Mouse (Mus musculus) intestine, embryonic 15.5 days (tissue): Measurements from ENCODE around the gene Fam183b. TPM values are rescaled to one million over a fixed set of nuclear protein-coding genes. Genes with fewer than 3 reads are reported as not detected.
"Not testable (repeated sequence)": the region's sequence is repeated elsewhere in the genome, so short reads cannot be mapped to it uniquely, and the experiment has no call there.

ENCODE experiments used
- ATAC-seq: fragments of 200-750 bp; cut with Nextera tagmentation; 2 replicates; pipeline ENCODE4 v1.8.0; 2017; ENCODE audit warnings: moderate TSS enrichment, moderate library complexity
- H3K27ac ChIP-seq: fragments of 300-500 bp; sonication (generic); 2 replicates; pipeline ENCODE4 v1.5.1; 2015; ENCODE audit warnings: mild to moderate bottlenecking, inconsistent platforms
- H3K27me3 ChIP-seq: fragments of 300-500 bp; sonication (generic); replicated peaks from 2 replicates; pipeline ENCODE4 v1.6.1; 2015; ENCODE audit warnings: inconsistent platforms
- H3K36me3 ChIP-seq: fragments of 300-500 bp; sonication (generic); 2 replicates; pipeline ENCODE4 v1.6.1; 2015; ENCODE audit warnings: inconsistent platforms
- H3K4me1 ChIP-seq: fragments of 300-500 bp; sonication (generic); replicated peaks from 2 replicates; pipeline ENCODE4 v1.6.1; 2015; ENCODE audit warnings: inconsistent platforms
- H3K4me2 ChIP-seq: fragments of 300-500 bp; sonication (generic); replicated peaks from 2 replicates; pipeline ENCODE4 v1.6.1; 2015; ENCODE audit warnings: mild to moderate bottlenecking, inconsistent platforms
- H3K4me3 ChIP-seq: fragments of 300-500 bp; sonication (generic); replicated peaks from 2 replicates; pipeline ENCODE4 v1.5.1; 2015; ENCODE audit warnings: inconsistent platforms
- H3K9ac ChIP-seq: fragments of 300-500 bp; sonication (generic); 2 replicates; pipeline ENCODE4 v1.6.1; 2015; ENCODE audit warnings: inconsistent platforms
- H3K9me3 ChIP-seq: fragments of 300-500 bp; sonication (generic); 2 replicates; pipeline ENCODE4 v1.6.1; 2016; ENCODE audit warnings: inconsistent platforms
- WGBS: fragments of 180-500 bp; shearing (Covaris S2); methylation state at CpG from one replicate; pipeline ENCODE4 v1.1.7; 2015; 5-methylcytosine and 5-hydroxymethylcytosine counted together
- polyA plus RNA-seq: library from polyadenylated mRNA; unstranded; fragments of >200 nt; fragmentation: Nextera tagmentation; extraction: Ambion mirVana; gene quantifications from 2 replicates; pipeline ENCODE4 v1.2.1, GENCODE M21; 2015

Fam183b gene
- polyA plus RNA-seq, 1 experiment from 2014 or later = 17.2 TPM

DNA sequence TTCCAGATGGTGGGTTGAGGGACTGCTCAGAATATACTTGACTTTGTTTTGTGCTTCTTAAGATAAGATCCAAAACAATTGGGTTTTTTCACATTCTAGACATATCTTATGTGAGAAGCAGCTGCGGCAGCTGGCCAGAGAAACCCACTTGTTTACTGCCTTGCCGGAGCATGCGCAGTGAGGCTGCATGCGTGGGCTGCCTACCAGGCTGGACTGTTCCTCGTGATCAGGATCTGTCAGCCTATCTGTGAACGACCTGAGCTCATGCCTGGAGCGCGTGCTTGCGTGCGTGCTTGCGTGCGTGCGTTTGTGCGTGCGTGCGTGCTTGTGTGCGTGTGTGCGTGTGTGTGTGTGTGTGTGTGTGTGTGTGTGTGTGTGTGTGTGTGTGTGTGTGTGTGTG lies 50.7 kb downstream of the Fam183b start:
- H3K27ac ChIP-seq, H3K4me3 ChIP-seq: not testable (repeated sequence)

More for the DNA sequence above, 50.7 kb downstream of the Fam183b start:
- H3K36me3 ChIP-seq, ATAC-seq, H3K9ac ChIP-seq, H3K27me3 ChIP-seq, H3K4me2 ChIP-seq, H3K9me3 ChIP-seq, H3K4me1 ChIP-seq: not testable (repeated sequence)
- 73% methylated on average over 18 of the region's 18 CpGs for WGBS

Other genes with a start within 250 kb of the Fam183b start
- 0.05 TPM in 1 of 2 replicates, not detected in the other for gene Olfr328, start 246.3 kb downstream of the Fam183b start, polyA plus RNA-seq
- not detected in 2 replicates for gene Olfr224, start 231.4 kb downstream of the Fam183b start, polyA plus RNA-seq
- gene Olfr325, start 224.2 kb downstream of the Fam183b start, polyA plus RNA-seq = not detected in 2 replicates
- gene Olfr324, start 206.8 kb downstream of the Fam183b start, polyA plus RNA-seq = not detected in 2 replicates
- gene 2210407C18Rik, start 185.9 kb downstream of the Fam183b start, polyA plus RNA-seq = 0.19 TPM in 1 of 2 replicates, not detected in the other
- gene Olfr323, start 171.5 kb downstream of the Fam183b start, polyA plus RNA-seq = not detected in 2 replicates
- gene Trim58, start 161.5 kb downstream of the Fam183b start, polyA plus RNA-seq = 0.16 and 0.23 TPM in 2 replicates
- gene Olfr322, start 143.2 kb downstream of the Fam183b start, polyA plus RNA-seq = not detected in 2 replicates
- gene Olfr320, start 120.9 kb downstream of the Fam183b start, polyA plus RNA-seq = not detected in 2 replicates
- gene Olfr319, start 102.8 kb downstream of the Fam183b start, polyA plus RNA-seq = not detected in 2 replicates
- not detected in 2 replicates for gene Olfr318, start 77.9 kb downstream of the Fam183b start, polyA plus RNA-seq
- gene Olfr317, start 62.7 kb downstream of the Fam183b start, polyA plus RNA-seq = not detected in 2 replicates
- not detected in 2 replicates for gene Olfr316, start 49.2 kb downstream of the Fam183b start, polyA plus RNA-seq
- gene Olfr315, start 28.8 kb downstream of the Fam183b start, polyA plus RNA-seq = not detected in 2 replicates
- gene Olfr314, start 19.0 kb downstream of the Fam183b start, polyA plus RNA-seq = not detected in 2 replicates
- gene Olfr313, start 13.0 kb upstream of the Fam183b start, polyA plus RNA-seq = not detected in 2 replicates
- not detected in 2 replicates for gene Olfr312, start 27.3 kb upstream of the Fam183b start, polyA plus RNA-seq
- not detected in 2 replicates for gene Olfr311, start 37.3 kb upstream of the Fam183b start, polyA plus RNA-seq
- 5.4 and 6.1 TPM in 2 replicates for gene Gm12258, start 45.2 kb upstream of the Fam183b start, polyA plus RNA-seq
- gene 2810021J22Rik, start 65.3 kb upstream of the Fam183b start, polyA plus RNA-seq = 6.1 and 7.3 TPM in 2 replicates
- gene Zfp39, start 102.3 kb upstream of the Fam183b start, polyA plus RNA-seq = 3.7 and 4.6 TPM in 2 replicates
- gene Btnl10, start 115.9 kb upstream of the Fam183b start, polyA plus RNA-seq = 0.27 and 0.34 TPM in 2 replicates
- gene Rnf187, start 137.0 kb upstream of the Fam183b start, polyA plus RNA-seq = 201 and 207 TPM in 2 replicates
- gene Hist3h2ba, start 147.0 kb upstream of the Fam183b start, polyA plus RNA-seq = 39.9 and 40.0 TPM in 2 replicates
- 27.2 and 28.3 TPM in 2 replicates for gene Hist3h2a, start 152.7 kb upstream of the Fam183b start, polyA plus RNA-seq
- 0.16 and 0.35 TPM in 2 replicates for gene Trim17, start 152.7 kb upstream of the Fam183b start, polyA plus RNA-seq
- 16.0 and 17.0 TPM in 2 replicates for gene Trim11, start 176.1 kb upstream of the Fam183b start, polyA plus RNA-seq